ENCODE assay signal across 9 mouse cellular contexts in genomic region chr2:128714724-128715241, GRCm38 (mm10). TPM values are rescaled to one million over a fixed set of nuclear protein-coding genes. Genes with fewer than 3 reads are reported as not detected.
DNase-seq lines count a peak whose midpoint lies in the region; ATAC-seq lines count a peak whose summit lies in the region.
"Had no signal": no experiment of that assay in that cellular context is flagged by ENCODE, and none has a peak within 500 bp of the region (broad histone marks: within the 10 kb centered on the region; RNA-seq: fewer than 3 reads in every experiment).

No protein-coding gene starts in this region.

- H3K4me2 ChIP-seq in forebrain, embryonic 11.5 days (ENCODE audit: low read depth, low read length, severe bottlenecking) = no peak overlapping the region
- H3K4me2 ChIP-seq in embryonic facial prominence, embryonic 15.5 days (replicated peaks) = no peak overlapping the region
- no peak overlapping the region for H3K4me2 ChIP-seq in liver, embryonic 16.5 days (ENCODE audit: low read depth, low read length)

- no peaks in the 10 kb centered on the region for H3K27me3 ChIP-seq in forebrain, embryonic 10.5 days (ENCODE audit: poor library complexity, severe bottlenecking)
- H3K27me3 ChIP-seq in forebrain, embryonic 11.5 days (ENCODE audit: control insufficient read depth, insufficient read depth, low read length) = no peaks in the 10 kb centered on the region
- no peaks in the 10 kb centered on the region for H3K27me3 ChIP-seq in embryonic facial prominence, embryonic 15.5 days
- no peaks in the 10 kb centered on the region for H3K27me3 ChIP-seq in liver, embryonic 16.5 days (ENCODE audit: control insufficient read depth, insufficient read depth, low read depth, low read length)

- 70% methylated on average over 7 of the region's 7 CpGs for WGBS in forebrain, embryonic 10.5 days
- WGBS in forebrain, embryonic 11.5 days = 77% methylated on average over 7 of the region's 7 CpGs
- WGBS in embryonic facial prominence, embryonic 15.5 days = 48% methylated on average over 7 of the region's 7 CpGs
- WGBS in liver, embryonic 16.5 days (ENCODE audit: insufficient replicate concordance) = 51% methylated on average over 7 of the region's 7 CpGs

- no peaks in the 10 kb centered on the region for H3K9me3 ChIP-seq in forebrain, embryonic 10.5 days
- no peaks in the 10 kb centered on the region for H3K9me3 ChIP-seq in forebrain, embryonic 11.5 days (ENCODE audit: control insufficient read depth, low read length)
- no peaks in the 10 kb centered on the region for H3K9me3 ChIP-seq in embryonic facial prominence, embryonic 15.5 days (replicated peaks)
- no peaks in the 10 kb centered on the region for H3K9me3 ChIP-seq in liver, embryonic 16.5 days (replicated peaks; ENCODE audit: control insufficient read depth, low read length)

- peaks cover 35% of the 10 kb centered on the region for H3K4me1 ChIP-seq in forebrain, embryonic 10.5 days
- no peaks in the 10 kb centered on the region; the same call in none of the 2 replicates for H3K4me1 ChIP-seq in forebrain, embryonic 11.5 days (replicated peaks; ENCODE audit: control insufficient read depth, insufficient read depth, low read length)
- peaks cover 59% of the 10 kb centered on the region for H3K4me1 ChIP-seq in embryonic facial prominence, embryonic 15.5 days
- peaks cover 9% of the 10 kb centered on the region for H3K4me1 ChIP-seq in liver, embryonic 16.5 days (ENCODE audit: control insufficient read depth, low read depth, low read length)

- no peak for DNase-seq in forebrain, embryonic 10.5 days (ENCODE audit: extremely low spot score, low spot score)
- no peak for DNase-seq in forebrain, embryonic 11.5 days (ENCODE audit: low spot score)
- peak; percentile 56 for DNase-seq in kidney, postnatal 10 days
- no peak for DNase-seq in ovary, adult 18-20 months (ENCODE audit: low spot score)
- no peak for DNase-seq in left cerebral cortex, adult 8-10 months (ENCODE audit: low spot score in 2 of 2)
- DNase-seq in gastrocnemius, postnatal 14 days = no peak

- no peak overlapping the region for H3K9ac ChIP-seq in forebrain, embryonic 11.5 days (ENCODE audit: low read length)
- no peak overlapping the region for H3K9ac ChIP-seq in embryonic facial prominence, embryonic 15.5 days
- H3K9ac ChIP-seq in liver, embryonic 16.5 days (ENCODE audit: low read depth, low read length) = no peak overlapping the region

- H3K4me3 ChIP-seq in forebrain, embryonic 10.5 days = no peak overlapping the region
- H3K4me3 ChIP-seq in forebrain, embryonic 11.5 days (ENCODE audit: low read depth, low read length) = no peak overlapping the region
- H3K4me3 ChIP-seq in embryonic facial prominence, embryonic 15.5 days (replicated peaks) = no peak overlapping the region
- H3K4me3 ChIP-seq in liver, embryonic 16.5 days (ENCODE audit: low read depth, low read length) = no peak overlapping the region

- no peaks in the 10 kb centered on the region for H3K36me3 ChIP-seq in forebrain, embryonic 10.5 days (replicated peaks)
- no peaks in the 10 kb centered on the region for H3K36me3 ChIP-seq in forebrain, embryonic 11.5 days (ENCODE audit: control insufficient read depth, insufficient read depth, low read length)
- no peaks in the 10 kb centered on the region for H3K36me3 ChIP-seq in embryonic facial prominence, embryonic 15.5 days
- H3K36me3 ChIP-seq in liver, embryonic 16.5 days (ENCODE audit: control insufficient read depth, insufficient read depth) = no peaks in the 10 kb centered on the region

- no peak for ATAC-seq in forebrain, embryonic 11.5 days (replicated peaks; ENCODE audit: low FRiP score)
- ATAC-seq in embryonic facial prominence, embryonic 15.5 days (ENCODE audit: insufficient number of reproducible peaks, low FRiP score, low TSS enrichment, low read depth) = no peak
- peak; percentile 65 for ATAC-seq in liver, embryonic 16.5 days (ENCODE audit: low read depth)

- intact Hi-C loops in gastrocnemius, postnatal 14 days (cut with DNase I; ENCODE audit: low total_unique reads) = no loop called here

- H3K27ac ChIP-seq in forebrain, embryonic 10.5 days = peak overlapping the region; percentile 54; the same call in 1 of the 2 replicates
- no peak overlapping the region for H3K27ac ChIP-seq in forebrain, embryonic 11.5 days (ENCODE audit: low read depth, low read length)
- peak overlapping the region; percentile 94 for H3K27ac ChIP-seq in embryonic facial prominence, embryonic 15.5 days (replicated peaks)
- peak overlapping the region; percentile 61 for H3K27ac ChIP-seq in liver, embryonic 16.5 days (ENCODE audit: low read length)

RNA-seq across cellular contexts. Expression of gene Mertk, which starts 16.0 kb away (rescaled TPM):
- polyA plus RNA-seq in forebrain, embryonic 10.5 days (2016; fragmentation: Nextera tagmentation; extraction: Ambion mirVana) = 5.0 and 5.1 TPM in 2 replicates
- 4.4 and 4.5 TPM in 2 replicates for polyA plus RNA-seq in forebrain, embryonic 11.5 days (2014; fragmentation: Nextera tagmentation; extraction: Ambion mirVana)
- 10.2 and 10.3 TPM in 2 replicates for polyA plus RNA-seq in embryonic facial prominence, embryonic 15.5 days (2015; fragmentation: Nextera tagmentation; extraction: Ambion mirVana)
- 6.4 and 7.4 TPM in 2 replicates for polyA plus RNA-seq in liver, embryonic 16.5 days (2015; fragmentation: Nextera tagmentation; extraction: Ambion mirVana)
- 10 to 100 TPM; 25.1 to 32.9 (median 29.1) TPM for total RNA-seq in left cerebral cortex, adult 8-10 months (2022)
- total RNA-seq in gastrocnemius, postnatal 14 days (2021) = 1 to 10 TPM; 3.6 to 5.0 TPM
- total RNA-seq: granulocyte monocyte progenitor cell, adult 5-6 weeks had no signal

RNA-seq across cellular contexts. Expression of gene Anapc1, which starts 27.6 kb away (rescaled TPM):
- polyA plus RNA-seq in forebrain, embryonic 10.5 days (2016; fragmentation: Nextera tagmentation; extraction: Ambion mirVana) = 92.0 and 97.6 TPM in 2 replicates
- 104 and 120 TPM in 2 replicates for polyA plus RNA-seq in forebrain, embryonic 11.5 days (2014; fragmentation: Nextera tagmentation; extraction: Ambion mirVana)
- polyA plus RNA-seq in embryonic facial prominence, embryonic 15.5 days (2015; fragmentation: Nextera tagmentation; extraction: Ambion mirVana) = 52.0 and 55.4 TPM in 2 replicates
- polyA plus RNA-seq in liver, embryonic 16.5 days (2015; fragmentation: Nextera tagmentation; extraction: Ambion mirVana) = 24.2 and 24.9 TPM in 2 replicates
- total RNA-seq in left cerebral cortex, adult 8-10 months (2022) = 10 to 100 TPM; 54.0 to 63.0 (median 60.2) TPM
- 10 to 100 TPM; 32.2 to 32.7 TPM for total RNA-seq in gastrocnemius, postnatal 14 days (2021)
